9 mouse cellular contexts compared by ENCODE assay signal in the genomic region with DNA sequence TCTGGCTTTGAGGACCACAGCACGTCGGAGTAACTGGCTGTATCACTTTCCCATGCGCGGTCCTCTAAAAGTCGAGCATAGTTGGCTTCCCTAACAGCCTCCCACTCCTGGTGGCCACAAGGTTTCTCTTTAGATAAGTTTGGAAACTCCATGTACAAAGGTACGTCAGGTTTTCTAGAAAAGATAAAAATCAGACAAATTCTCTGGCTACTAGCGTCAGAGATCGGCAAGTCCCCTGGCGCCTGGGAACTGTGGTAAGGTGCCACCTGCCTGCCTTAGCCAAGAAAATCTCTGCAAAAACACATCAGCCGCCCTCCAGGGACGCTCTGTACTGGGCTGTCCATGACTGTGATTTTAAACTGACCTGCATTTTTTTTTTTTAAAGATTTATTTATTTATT. TPM values are rescaled to one million over a fixed set of nuclear protein-coding genes. Genes with fewer than 3 reads are reported as not detected.
DNase-seq lines count a peak whose midpoint lies in the region; ATAC-seq and TF ChIP-seq lines count a peak whose summit lies in the region.
"Had no signal": no experiment of that assay in that cellular context is flagged by ENCODE, and none has a peak within 500 bp of the region (broad histone marks: within the 10 kb centered on the region; RNA-seq: fewer than 3 reads in every experiment).

No protein-coding gene starts in this region.

- no peaks in the 10 kb centered on the region for H3K9me3 ChIP-seq in heart, postnatal 0 days (replicated peaks; ENCODE audit: control insufficient read depth, low read length)
- H3K9me3 ChIP-seq in hindbrain, embryonic 16.5 days (ENCODE audit: control insufficient read depth, low read length), result no peaks in the 10 kb centered on the region
- no peaks in the 10 kb centered on the region for H3K9me3 ChIP-seq in midbrain, embryonic 15.5 days

- no peak overlapping the region for H3K9ac ChIP-seq in heart, postnatal 0 days (replicated peaks; ENCODE audit: low read depth, low read length)
- no peak overlapping the region for H3K9ac ChIP-seq in hindbrain, embryonic 16.5 days (ENCODE audit: low read depth, low read length)
- no peak overlapping the region for H3K9ac ChIP-seq in midbrain, embryonic 15.5 days

- no peak for DNase-seq in heart, postnatal 0 days (ENCODE audit: low spot score)
- DNase-seq in heart, postnatal 4 days, result no peak
- no peak for DNase-seq in cerebellum, adult 2 months
- DNase-seq in heart, adult 11 months, result no peak

- H3K4me1 ChIP-seq in heart, postnatal 0 days (ENCODE audit: control insufficient read depth, insufficient read depth), result peaks cover 12% of the 10 kb centered on the region; the same call in 1 of the 2 replicates
- H3K4me1 ChIP-seq in brown adipose tissue, adult 24 weeks (ENCODE audit: control insufficient read depth, insufficient read depth, insufficient read length, low read length), result no peaks in the 10 kb centered on the region
- H3K4me1 ChIP-seq in hindbrain, embryonic 16.5 days (ENCODE audit: control insufficient read depth, insufficient read depth, low read depth, low read length), result peaks cover 11% of the 10 kb centered on the region
- H3K4me1 ChIP-seq in midbrain, embryonic 15.5 days, result peaks cover 16% of the 10 kb centered on the region
- H3K4me1 ChIP-seq in cerebellum, adult 2 months (ENCODE audit: control insufficient read depth, insufficient read depth, low read length), result no peaks in the 10 kb centered on the region; the same call in 1 of the 2 replicates

- H3K4me2 ChIP-seq in heart, postnatal 0 days (ENCODE audit: low read depth, low read length), result peak overlapping the region; percentile 76
- peak overlapping the region; percentile 92 for H3K4me2 ChIP-seq in hindbrain, embryonic 16.5 days (ENCODE audit: low read length)
- H3K4me2 ChIP-seq in midbrain, embryonic 15.5 days, result peak overlapping the region; percentile 95

- H3K27ac ChIP-seq in heart, postnatal 0 days (ENCODE audit: low read depth), result no peak overlapping the region
- H3K27ac ChIP-seq in brown adipose tissue, adult 24 weeks (replicated peaks; ENCODE audit: low read depth, low read length), result no peak overlapping the region
- H3K27ac ChIP-seq in hindbrain, embryonic 16.5 days (ENCODE audit: low read depth, low read length), result no peak overlapping the region
- no peak overlapping the region for H3K27ac ChIP-seq in midbrain, embryonic 15.5 days
- H3K27ac ChIP-seq in cerebellum, adult 2 months (ENCODE audit: insufficient read depth, low read length), result no peak overlapping the region

- TF ChIP-seq POLR2A in cerebellum, adult 2 months (IDR thresholded peaks at IDR 0.05; ENCODE audit: borderline replicate concordance, insufficient read depth, low read length), result no peak

- 60% methylated on average over 11 of the region's 11 CpGs for WGBS in heart, postnatal 0 days
- 54% methylated on average over 11 of the region's 11 CpGs for WGBS in hindbrain, embryonic 16.5 days
- WGBS in midbrain, embryonic 15.5 days, result 45% methylated on average over 11 of the region's 11 CpGs
- WGBS in cerebellum, adult 2 months, result 45% methylated on average over 11 of the region's 11 CpGs

- no peak for TF ChIP-seq CTCF in heart, postnatal 0 days (IDR thresholded peaks at IDR 0.05; ENCODE audit: low read depth)
- no peak for TF ChIP-seq CTCF in cerebellum, adult 2 months (IDR thresholded peaks at IDR 0.05; ENCODE audit: borderline replicate concordance, insufficient read depth, low read depth, low read length)

- 0 out of 2 replicates have a peak, but pooled peaks cover 5% of the 10 kb centered on the region for H3K27me3 ChIP-seq in heart, postnatal 0 days (ENCODE audit: control insufficient read depth, insufficient read depth, low read length)
- no peaks in the 10 kb centered on the region for H3K27me3 ChIP-seq in hindbrain, embryonic 16.5 days (replicated peaks; ENCODE audit: control insufficient read depth, insufficient read depth, low read length)
- peaks cover 19% of the 10 kb centered on the region for H3K27me3 ChIP-seq in midbrain, embryonic 15.5 days (replicated peaks)
- H3K27me3 ChIP-seq in cerebellum, adult 2 months (ENCODE audit: control insufficient read depth, insufficient read depth, low read length), result peaks cover 3% of the 10 kb centered on the region; the same call in 1 of the 2 replicates
- H3K27me3 ChIP-seq: Patski had no signal

- ATAC-seq in heart, postnatal 0 days (ENCODE audit: insufficient read depth, low read depth), result no peak
- ATAC-seq in hindbrain, embryonic 16.5 days, result no peak; the same call in 1 of the 2 replicates
- ATAC-seq in midbrain, embryonic 15.5 days (replicated peaks), result no peak
- no peak for ATAC-seq in megakaryocyte progenitor cell, adult 5-6 weeks (replicated peaks; ENCODE audit: poor library complexity)

- TF ChIP-seq EP300 in heart, postnatal 0 days (IDR thresholded peaks at IDR 0.05; ENCODE audit: low read depth), result no peak

- H3K36me3 ChIP-seq in heart, postnatal 0 days (replicated peaks; ENCODE audit: control insufficient read depth, insufficient read depth, low read length), result no peaks in the 10 kb centered on the region
- no peaks in the 10 kb centered on the region for H3K36me3 ChIP-seq in hindbrain, embryonic 16.5 days (ENCODE audit: control insufficient read depth, insufficient read depth, low read length)
- no peaks in the 10 kb centered on the region for H3K36me3 ChIP-seq in midbrain, embryonic 15.5 days (replicated peaks)

- peak overlapping the region; percentile 52 for H3K4me3 ChIP-seq in heart, postnatal 0 days (ENCODE audit: low read depth, low read length)
- peak overlapping the region; percentile 30; the same call in 1 of the 2 replicates for H3K4me3 ChIP-seq in brown adipose tissue, adult 24 weeks (ENCODE audit: insufficient read depth, low read depth, low read length)
- H3K4me3 ChIP-seq in hindbrain, embryonic 16.5 days (ENCODE audit: low read length), result peak overlapping the region; percentile 48
- H3K4me3 ChIP-seq in midbrain, embryonic 15.5 days, result peak overlapping the region; percentile 43; the same call in 1 of the 2 replicates
- H3K4me3 ChIP-seq in cerebellum, adult 2 months (replicated peaks; ENCODE audit: insufficient read depth, low read depth, low read length), result no peak overlapping the region

RNA-seq across cellular contexts. Expression of a gene that starts 0.5 kb away (rescaled TPM):
- total RNA-seq in heart, postnatal 0 days (2014; rRNA removed; ENCODE audit: low replicate concordance), result 2.5 and 2.7 TPM in 2 replicates
- polyA plus RNA-seq in heart, postnatal 0 days (2015; fragmentation: Nextera tagmentation; extraction: Ambion mirVana), result 2.7 and 2.8 TPM in 2 replicates
- 1 to 10 TPM; 2.3 to 2.5 TPM for total RNA-seq in heart, postnatal 4 days (2021)
- 0.48 TPM in 1 of 2 replicates, not detected in the other for polyA plus RNA-seq in brown adipose tissue, adult 24 weeks (2012; ENCODE audit: insufficient read depth, insufficient read length, missing spikeins)
- polyA plus RNA-seq in hindbrain, embryonic 16.5 days (2015; fragmentation: Nextera tagmentation; extraction: Ambion mirVana), result 0.21 TPM in 1 of 2 replicates, not detected in the other
- 0.06 TPM in 1 of 2 replicates, not detected in the other for polyA plus RNA-seq in midbrain, embryonic 15.5 days (2015; fragmentation: Nextera tagmentation; extraction: Ambion mirVana)
- total RNA-seq in megakaryocyte progenitor cell, adult 5-6 weeks (2015), result 1.8 and 2.9 TPM in 2 replicates
- 3.2 and 4.6 TPM in 2 replicates for total RNA-seq in megakaryocyte progenitor cell, adult 5-6 weeks (2017)
- 0.25 and 0.35 TPM in 2 replicates for polyA plus RNA-seq in cerebellum, adult 2 months (2012; rRNA removed)
